Mouse (Mus musculus): ENCODE measurements around the gene Atxn10.

Atxn10 gene

DNA sequence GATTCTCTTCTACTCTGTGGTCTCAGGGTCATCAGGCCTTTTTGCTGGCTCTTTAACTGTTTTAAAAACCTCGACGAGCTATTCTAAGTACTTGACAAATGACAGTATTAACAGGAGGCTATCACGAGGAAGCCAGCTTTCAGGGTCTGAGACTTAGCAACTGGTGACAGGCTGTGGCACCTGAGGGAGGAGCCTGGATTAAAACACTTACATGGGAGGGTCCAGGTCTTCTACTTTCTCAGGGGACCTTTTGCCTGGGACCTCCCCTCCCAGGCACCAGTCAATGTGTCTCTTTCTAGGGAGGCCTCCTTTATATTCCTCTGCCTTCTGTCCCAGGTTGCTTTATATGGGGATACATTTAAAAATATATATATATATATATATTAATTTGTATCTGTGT lies 1.8 kb upstream of the Atxn10 start:
- DNase-seq (ENCODE audit: low read depth, low spot score): no peak

DNA sequence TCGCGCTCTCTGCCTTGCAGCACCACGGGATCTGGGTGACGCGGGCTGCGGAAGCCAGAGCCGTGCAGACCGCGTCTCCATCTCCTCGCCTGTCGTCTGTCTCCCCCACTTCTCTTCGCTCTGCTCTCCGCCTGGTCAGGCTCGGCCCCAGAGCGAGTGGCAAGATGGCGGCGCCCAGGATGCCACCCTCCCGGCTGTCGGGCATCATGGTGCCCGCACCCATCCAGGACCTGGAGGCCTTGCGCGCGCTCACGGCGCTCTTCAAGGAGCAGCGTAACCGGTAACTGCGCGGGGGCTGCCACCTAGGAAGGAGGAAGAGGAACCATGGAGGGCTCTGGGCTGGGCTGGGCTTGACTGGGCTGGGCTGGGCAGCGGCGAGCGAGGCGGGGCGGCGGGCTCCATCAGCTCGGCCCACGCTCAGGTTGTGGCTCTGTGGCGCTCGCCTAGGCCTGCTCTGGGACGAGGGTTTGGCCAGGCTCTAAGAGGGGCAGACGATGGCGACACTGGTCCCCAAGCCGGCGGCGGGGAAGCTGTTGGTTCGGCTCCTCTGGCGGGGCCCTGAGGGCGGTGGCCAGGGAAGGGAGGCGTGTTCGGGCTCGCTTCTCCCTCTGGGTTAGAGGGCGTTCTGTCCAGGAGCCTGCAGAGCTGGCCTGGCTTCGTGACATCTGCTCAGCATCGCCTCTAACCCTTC lies 401 bp downstream of the Atxn10 start:
- DNase-seq (ENCODE audit: low read depth, low spot score): peak; percentile 87

DNA sequence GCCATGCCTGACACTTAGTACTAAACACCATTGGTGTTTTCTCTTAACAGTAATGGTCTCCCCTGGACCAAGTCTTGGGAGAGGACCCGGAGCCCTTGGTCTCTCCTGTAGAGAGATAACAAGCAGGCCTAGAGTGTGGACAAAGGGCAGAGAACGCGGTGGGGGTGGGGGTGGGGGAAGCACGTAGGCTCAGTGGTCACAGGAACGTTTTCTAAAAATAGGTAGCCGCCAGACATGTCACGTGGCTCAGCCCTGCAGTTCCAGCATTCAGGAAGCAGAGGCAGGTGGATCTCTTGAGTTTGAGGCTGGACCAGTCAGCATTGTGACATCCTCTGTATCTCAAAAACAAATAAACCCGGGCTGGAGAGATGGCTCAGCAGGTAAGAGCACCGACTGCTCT lies 1.2 kb downstream of the Atxn10 start:
- DNase-seq (ENCODE audit: low read depth, low spot score): no peak

DNA sequence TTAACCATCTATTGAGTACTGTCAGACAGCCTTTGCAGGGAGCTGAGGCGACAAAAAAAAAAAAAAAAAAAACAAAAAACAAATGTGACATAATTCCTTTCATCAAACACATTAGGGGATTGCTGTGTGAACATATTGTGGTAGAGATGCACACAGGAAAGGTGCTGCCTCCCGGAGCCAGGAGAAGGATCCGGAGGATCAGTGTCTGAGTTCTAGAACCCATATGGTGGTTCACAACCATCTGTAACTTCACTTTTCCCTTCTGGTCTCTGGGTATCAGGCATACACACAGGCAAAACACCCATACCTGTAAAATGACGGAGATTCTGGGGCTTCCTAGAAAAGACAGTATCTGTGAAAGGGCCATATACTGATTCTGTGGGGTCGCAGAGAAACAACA lies 1.9 kb downstream of the Atxn10 start:
- DNase-seq (ENCODE audit: low read depth, low spot score): no peak

DNA sequence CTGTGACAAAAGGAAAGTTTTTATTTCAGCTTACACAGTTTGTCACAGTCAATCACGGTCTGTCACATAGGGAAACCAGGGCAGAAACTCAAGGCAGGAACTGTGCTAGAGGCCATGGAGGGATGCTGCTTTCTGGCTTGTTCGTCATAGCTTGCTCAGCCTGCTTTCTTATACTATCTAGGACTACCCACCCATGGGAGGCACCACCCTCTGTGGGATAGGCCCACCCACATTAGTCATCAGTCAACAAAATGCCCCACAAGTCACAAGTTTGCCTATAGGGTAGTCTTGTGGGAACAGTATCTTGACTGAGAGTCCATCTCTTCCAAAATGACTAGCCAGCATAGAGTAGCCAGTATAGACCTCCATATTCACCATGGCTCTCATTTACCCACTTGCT lies 6.2 kb downstream of the Atxn10 start:
- no peak for DNase-seq (ENCODE audit: low read depth, low spot score)

DNA sequence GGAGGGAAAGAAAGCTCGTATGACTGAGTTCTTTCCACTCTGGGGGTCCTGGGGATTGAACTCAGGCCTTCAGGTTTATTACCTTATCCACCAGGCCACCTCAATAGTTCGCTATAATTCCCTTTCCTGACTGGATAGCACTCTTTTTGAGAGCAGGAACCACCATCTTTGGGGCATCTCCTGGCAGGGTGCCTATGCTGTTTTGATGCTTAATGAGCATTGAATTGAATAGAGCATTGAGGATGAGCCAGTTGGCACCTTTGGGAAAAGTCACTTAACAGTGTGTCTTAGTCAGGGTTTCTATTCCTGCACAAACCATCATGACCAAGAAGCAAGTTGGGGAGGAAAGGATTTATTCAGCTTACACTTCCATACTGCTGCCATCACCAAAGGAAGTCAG lies 8.6 kb downstream of the Atxn10 start:
- DNase-seq (ENCODE audit: low read depth, low spot score): no peak

DNA sequence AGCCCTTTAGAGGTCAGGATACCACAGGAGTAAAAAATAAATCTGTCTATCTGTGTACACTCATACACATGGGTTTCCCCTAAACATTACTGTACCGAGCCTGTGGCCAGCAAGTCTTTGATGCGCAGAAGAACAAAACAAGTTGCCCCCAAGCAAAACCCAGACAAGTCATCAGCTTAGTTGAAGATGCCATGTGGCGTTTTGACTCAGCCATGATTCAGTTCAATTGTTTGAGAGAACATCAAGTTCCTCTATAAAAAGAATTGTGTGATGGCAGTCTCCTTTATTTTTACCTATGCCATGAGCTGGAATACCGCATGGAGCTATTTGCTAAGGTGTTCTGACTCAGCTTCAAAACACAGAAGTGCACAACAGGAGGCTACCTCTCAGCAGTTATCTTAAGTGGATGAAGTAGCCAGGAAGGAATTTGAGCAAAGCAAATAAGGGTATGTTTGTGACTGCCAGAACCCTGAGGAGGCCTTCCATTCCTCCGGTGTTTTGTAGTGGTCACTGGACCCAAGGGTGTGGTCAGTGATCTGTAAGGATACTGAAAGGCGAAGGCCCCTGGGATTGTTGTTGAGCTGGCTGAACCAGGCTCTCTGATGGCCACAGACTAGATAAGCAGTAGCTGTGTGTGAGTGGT lies 11.1 kb downstream of the Atxn10 start:
- DNase-seq (ENCODE audit: low read depth, low spot score): peak; percentile 13

DNA sequence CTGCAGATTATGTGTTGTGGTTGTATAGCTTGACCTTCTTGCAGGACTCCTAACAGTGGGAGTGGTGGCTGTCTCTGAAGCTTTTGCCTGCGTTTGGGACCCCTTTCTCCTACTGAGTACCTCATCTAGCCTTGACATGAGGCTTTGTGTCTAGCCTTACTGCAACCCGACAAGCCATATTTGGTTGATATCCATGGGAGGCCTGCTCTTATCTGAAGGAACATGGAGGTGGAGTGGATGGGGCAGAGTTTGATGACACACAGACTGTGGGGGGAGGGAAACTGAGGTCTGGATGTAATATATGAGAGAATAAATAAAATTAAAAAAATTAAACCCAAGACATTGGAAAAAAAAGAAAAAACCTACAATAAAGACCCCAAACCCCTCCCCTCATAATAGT lies 14.1 kb downstream of the Atxn10 start:
- DNase-seq (ENCODE audit: low read depth, low spot score): no peak

DNA sequence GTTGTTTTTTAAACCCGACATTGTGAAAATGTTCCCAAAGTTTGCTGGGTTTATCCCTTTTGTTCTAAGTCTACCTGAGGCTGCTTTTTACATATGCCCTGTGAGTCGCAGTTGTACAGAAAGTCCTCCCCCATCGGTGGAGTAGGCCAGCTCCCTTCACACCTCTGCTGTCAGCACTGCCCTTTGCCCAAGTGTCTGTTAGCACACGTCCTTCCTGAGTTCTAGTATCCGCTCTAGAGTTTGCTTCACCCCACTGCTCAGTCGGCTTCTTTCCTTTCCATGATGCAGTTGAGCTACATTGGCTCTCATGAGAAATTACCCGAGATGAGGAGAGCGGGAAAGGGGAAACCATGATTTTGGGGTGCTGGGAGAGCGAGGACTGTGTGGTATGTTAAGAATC lies 18.0 kb downstream of the Atxn10 start:
- DNase-seq (ENCODE audit: low read depth, low spot score): no peak

DNA sequence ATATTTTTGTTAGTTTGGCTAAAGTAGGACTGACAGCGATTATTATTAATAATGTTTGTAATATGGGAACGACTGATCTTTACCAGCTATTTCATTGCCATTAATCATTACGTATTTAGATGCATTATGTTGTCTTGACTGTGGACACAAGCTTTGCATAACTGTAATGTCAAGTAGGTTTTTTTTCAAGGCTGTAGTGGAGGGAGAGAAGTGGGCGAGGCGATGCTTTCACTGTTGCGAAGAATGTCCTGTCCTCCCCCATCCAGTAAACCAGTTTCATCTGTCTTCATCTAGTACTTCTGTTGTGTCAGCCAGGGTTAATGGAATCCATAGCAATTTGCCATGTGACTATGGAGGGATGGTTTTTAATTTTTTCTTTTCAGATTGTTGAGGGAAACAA lies 20.1 kb downstream of the Atxn10 start:
- no peak for DNase-seq (ENCODE audit: low read depth, low spot score)

DNA sequence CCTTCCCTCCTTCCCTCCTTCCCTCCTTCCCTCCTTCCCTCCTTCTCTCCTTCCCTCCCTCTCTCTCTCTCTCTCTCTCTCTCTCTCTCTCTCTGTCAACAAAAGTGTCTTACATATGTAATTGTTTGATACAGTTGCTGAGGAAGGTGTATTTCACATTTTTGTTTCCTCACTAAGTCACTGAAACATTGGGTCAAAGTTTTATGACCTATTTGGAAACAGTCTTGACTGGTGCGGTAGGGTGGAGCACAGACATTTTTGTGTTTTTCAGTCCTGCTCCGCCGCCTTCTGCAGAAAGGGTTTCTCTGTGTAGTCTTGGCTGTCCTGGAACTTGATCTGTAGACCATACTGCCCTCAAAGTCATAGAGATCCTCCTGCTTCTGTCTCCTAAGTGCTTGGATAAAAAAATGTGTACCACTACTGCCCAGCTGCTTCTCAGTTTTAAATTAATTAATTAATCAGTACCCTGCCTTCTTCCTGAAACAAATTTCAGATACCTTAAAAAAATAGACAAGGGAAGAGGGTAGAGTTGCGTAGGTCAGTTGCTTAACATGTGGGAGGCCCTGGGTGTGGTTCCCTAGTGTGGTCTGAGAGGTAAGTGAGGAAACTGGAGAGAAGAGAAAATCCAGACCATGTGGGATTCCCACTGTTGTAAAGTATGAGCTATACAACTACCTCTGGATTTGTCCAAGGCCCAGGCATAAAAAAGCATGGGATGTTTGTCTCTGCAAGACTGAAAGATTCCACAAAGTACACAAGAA lies 21.6 kb downstream of the Atxn10 start:
- DNase-seq (ENCODE audit: low read depth, low spot score): no peak

DNA sequence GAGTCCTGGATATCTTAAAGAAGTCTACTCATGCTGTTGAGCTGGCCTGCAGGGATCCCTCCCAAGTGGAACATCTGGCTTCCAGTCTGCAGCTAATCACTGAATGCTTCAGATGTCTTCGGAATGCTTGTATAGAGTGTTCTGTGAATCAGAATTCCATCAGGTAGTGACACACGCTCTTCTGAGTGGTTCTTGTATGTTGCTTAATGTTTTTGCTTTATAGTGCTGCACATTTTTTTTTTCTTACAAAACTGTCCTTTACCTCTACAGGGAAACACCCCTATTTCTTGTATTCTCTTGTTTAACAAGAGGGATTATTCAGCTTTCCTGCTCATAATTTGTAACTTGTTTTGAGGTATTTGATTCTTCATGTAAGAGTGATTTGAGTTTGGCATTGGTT lies 23.4 kb downstream of the Atxn10 start:
- DNase-seq (ENCODE audit: low read depth, low spot score): no peak

DNA sequence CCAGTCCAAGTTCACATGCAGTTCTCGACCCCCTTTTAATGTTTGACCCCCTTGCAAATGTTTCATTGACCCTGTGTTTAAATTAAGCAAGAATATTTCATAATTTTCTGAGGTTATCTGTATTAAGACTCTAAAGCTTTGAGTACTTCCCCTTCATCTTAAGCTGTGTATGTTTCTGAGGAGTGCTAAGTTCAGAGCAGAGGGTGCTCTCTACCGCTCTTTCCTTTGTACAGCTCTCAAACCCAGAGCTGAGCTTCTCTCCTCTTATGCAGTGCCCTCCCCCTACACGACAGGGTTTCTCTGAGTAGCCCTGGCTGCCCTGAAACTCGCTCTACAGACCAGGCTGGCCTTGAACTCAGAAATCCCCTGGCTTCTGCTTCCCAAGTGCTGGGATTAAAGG lies 23.9 kb downstream of the Atxn10 start:
- DNase-seq (ENCODE audit: low read depth, low spot score): no peak

DNA sequence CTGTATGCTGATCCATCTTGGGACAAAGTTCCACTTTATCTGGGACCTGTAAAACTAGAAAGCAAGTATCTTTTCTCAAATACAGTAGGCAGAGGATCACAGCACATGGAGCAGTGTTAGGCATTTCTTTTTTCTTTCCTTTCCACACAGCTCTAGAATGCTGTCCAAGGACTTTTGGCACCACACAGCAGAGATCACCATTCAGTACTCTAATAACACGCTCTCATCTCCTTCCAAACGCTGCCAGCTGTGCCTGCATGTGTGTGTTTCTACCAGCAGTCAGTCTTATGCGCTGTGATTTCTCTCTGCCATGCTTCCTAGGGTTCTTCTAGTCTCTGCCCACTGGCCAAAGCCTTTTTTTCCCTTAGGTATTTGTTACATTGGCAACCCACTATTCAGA lies 28.3 kb downstream of the Atxn10 start:
- DNase-seq (ENCODE audit: low read depth, low spot score): no peak

DNA sequence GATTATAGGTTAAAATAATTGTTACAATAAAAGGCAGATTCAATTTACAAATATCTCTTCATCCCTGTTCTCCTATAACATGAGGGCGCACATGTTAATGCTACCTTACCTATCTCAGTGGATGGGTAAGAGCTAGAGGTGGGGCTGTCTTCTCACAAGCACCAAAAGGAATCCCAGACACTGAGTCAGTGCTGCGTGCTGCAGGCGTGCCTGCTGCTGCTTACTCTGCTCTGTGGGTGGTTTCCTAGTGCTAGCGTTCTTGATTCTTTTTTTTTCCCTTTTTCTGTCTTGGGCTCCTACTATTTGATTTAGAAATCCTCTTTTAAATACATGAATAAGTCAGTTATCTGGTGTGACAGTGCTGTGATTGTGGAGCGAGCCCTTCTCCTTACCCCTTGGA lies 30.9 kb downstream of the Atxn10 start:
- no peak for DNase-seq (ENCODE audit: low read depth, low spot score)

DNA sequence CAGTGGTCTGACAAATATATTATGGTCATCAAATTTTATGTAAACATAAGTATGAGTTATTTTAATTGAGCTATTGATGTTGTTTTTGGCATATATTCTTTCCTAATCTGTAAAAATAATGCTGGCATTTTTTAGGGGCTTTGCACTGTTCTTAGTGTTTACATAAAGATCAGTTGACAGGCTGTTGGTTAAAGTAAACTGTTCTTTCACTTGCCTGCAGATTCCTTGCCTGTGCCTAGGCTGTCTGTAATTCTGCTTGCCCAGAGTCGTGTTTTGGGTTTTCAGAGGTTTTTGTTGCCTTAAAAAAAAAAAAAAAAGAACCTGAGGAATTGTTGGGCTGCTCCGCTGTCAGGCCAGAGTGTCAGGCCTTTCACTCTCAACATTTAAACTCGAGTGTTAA lies 33.7 kb downstream of the Atxn10 start:
- no peak for DNase-seq (ENCODE audit: low read depth, low spot score)

DNA sequence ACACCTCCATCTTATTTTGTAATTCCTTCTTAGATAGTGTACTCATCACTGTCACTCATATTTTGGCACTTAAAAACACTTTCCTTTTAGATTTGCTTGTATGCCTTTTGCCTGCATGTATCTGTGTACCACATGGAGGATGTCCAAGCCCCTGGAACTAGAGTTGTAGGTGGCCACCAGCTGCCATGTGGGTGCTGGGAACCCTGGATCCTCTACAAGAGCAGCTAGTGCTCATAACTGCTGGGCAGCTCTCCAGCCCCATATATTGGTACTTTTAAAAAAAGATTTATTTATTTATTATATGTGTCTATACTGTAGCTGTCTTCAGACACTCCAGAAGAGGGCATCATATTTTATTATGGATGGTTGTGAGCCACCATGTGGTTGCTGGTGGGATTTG lies 37.1 kb downstream of the Atxn10 start:
- no peak for DNase-seq (ENCODE audit: low read depth, low spot score)

DNA sequence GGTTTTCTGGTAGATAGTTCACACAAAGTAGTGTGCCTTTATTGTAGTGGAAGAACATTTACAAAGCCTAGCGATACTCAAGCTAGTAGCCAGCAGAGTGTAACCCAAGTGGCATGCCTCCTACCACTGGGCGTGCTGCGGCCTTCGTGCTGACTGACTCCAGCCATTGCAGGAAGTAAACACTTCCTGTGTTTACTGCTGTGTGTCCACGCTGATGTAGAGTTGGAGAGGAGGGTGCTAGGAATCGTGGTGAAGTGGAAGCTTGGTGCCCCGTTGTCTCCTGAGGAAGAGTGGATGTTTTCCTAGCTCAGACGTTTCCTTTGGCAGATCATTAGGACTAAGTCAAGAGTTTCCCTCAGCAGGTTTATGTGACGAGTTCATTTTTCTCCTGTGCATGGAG lies 47.4 kb downstream of the Atxn10 start:
- DNase-seq (ENCODE audit: low read depth, low spot score): no peak

DNA sequence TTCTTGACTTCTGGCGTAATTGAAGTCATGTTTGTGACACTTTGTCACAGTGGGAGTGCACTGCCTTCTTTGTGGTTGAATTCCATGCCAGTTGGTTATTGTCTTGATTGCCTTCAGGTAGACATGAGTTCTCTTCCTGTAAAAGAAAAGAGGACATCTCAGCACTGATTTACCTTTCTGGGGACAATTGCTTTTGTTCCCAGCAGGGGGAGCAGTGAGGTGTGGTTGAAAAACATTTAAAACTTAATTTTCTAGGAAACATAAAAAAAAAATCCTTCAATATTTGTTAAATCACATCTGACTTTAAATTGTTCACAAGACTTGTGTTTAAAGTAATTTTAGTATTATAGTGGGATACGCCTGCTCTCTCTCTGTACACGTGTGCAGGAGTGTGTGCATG lies 52.7 kb downstream of the Atxn10 start:
- no peak for DNase-seq (ENCODE audit: low read depth, low spot score)

DNA sequence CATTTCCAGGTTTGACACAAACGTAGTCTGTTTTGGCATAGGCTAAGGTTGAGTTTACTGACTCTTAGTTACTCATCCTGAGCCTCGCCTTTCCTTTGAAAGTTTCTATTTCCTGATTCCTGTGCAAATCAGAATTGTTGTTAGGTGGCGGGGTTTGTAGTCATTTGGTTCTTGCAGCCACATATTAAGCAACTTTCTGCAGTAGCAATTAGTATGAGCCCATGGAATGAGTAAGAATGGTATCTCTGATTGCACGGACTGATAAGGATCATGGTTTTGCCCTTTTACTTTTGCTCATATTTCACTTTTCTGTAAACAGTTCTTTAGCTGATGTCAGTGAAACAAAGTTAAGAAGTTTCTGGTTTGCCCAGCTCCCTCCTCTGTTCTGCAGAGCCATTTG lies 53.9 kb downstream of the Atxn10 start:
- DNase-seq (ENCODE audit: low read depth, low spot score): peak; percentile 47

DNA sequence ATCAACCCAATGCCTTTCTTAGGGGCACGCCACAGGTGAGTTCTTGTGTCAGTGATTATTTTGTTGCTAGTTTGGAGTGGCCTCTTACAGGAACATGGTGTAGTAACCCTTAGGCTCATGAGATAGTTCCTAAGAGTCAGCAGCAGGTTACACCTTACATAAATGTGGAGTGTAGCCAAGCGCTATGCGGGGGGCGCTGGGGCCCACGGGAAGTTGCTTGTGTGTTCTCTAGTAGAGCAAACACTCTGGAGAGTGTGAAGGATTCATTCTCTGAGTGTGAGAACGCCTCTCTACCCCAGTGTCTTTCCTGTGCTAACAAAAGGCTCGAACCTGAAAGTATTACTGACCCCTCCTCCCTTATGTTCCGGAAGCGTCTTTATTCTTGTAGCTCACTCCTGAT lies 59.3 kb downstream of the Atxn10 start:
- DNase-seq (ENCODE audit: low read depth, low spot score): no peak

DNA sequence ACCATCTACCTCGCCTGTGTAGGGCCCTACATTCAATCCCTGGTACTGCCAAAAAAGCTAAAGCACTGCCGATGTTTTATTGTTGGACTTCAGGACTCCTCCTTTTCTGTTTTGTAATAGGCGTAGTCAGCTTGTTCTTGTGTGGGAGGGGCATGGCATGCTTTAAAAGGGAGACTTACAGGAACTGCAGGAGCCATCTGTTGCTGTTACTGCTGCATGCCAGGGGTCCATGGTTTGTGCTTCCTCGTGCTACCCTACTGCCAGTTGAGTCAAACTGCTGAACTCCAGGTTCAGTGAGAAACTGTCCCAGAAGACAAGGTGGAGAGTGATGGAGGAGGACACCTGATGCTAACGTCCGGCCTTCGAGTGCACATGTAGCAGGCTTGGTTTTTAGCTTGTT lies 65.9 kb downstream of the Atxn10 start:
- no peak for DNase-seq (ENCODE audit: low read depth, low spot score)

DNA sequence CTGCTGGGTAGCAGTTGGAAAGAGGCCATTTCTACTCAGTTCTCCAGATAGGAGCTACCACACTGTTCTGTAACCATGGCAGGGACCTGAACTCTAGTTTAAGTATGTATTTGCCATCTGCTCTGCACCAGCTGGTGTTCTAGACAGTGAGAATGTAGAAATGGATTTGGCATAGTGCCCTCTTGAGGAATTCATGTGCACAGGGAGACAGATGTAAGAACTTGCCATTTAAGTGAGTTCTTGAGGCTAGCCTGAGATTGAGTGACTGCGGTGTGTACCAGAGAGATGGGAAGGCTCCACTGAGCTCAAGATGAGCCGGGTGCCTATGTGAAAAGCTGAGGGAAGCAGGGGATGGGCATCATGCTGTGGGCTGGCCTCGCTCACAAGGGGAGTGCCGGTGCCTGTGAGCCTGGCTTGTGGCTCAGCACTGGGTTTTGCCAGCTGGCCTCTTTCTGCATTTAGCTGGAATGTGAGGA lies 67.2 kb downstream of the Atxn10 start:
- no peak for DNase-seq (ENCODE audit: low read depth, low spot score)
